Mouse (Mus musculus) liver, embryonic 14.5 days (tissue): Measurements from ENCODE around the gene Smc3.

Experiments used
- CTCF ChIP-seq: IDR thresholded peaks from 2 replicates; pipeline ENCODE4 v1.5.1; 2016; ENCODE audit warnings: antibody characterized with exemption, low read depth, control low read depth
- EP300 ChIP-seq: IDR thresholded peaks from 2 replicates; pipeline ENCODE4 v1.6.1; 2016; ENCODE audit warnings: antibody characterized with exemption, low read depth

DNA sequence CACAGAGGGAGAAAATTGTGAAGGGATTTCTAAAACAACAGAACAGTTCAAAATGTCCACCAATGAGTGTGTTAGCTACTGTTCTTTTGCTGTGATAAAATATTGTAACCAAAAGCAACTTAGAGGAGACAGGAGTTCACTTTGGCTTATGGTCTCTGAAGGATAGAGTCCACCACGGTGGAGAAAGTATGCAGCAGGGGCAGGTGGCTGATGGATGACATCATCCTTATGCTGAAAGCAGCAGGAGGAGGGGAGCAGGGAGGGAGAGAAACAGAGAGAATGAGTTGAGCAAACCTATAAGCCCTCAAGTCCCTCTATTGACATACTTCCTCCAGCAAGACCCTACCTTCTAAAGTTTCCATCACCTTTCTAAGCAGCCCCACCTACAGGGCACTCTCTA is 93.8 kb downstream of the Smc3 start:
- TF ChIP-seq CTCF (no peak), EP300 (no peak)
